Mouse (Mus musculus): ENCODE results near the gene Eps8l1.

Eps8l1 gene

GRCm38 (mm10) chr7:4511489-4512224 is 51.2 kb downstream of the Eps8l1 start:
- DNase-seq: no peak

- peak; percentile 42 for DNase-seq
Observed at GRCm38 (mm10) chr7:4513236-4513635, 52.8 kb downstream of the Eps8l1 start.

GRCm38 (mm10) chr7:4513829-4514712 is 53.6 kb downstream of the Eps8l1 start:
- no peak for DNase-seq

GRCm38 (mm10) chr7:4515853-4516252 is 55.4 kb downstream of the Eps8l1 start:
- DNase-seq: no peak

GRCm38 (mm10) chr7:4516332-4517050 is 56.0 kb downstream of the Eps8l1 start, which contains the start of gene Tnnt1:
Gene Tnnt1 (minus strand): TSS chr7:4516382.
- no peak for DNase-seq

- DNase-seq: no peak
Observed at GRCm38 (mm10) chr7:4518487-4518886, 58.0 kb downstream of the Eps8l1 start.

- DNase-seq: no peak
Observed at GRCm38 (mm10) chr7:4521231-4522003, 60.9 kb downstream of the Eps8l1 start.

GRCm38 (mm10) chr7:4522292-4522691 is 61.8 kb downstream of the Eps8l1 start:
- no peak for DNase-seq

- no peak for DNase-seq
Observed at GRCm38 (mm10) chr7:4523205-4524130, 63.0 kb downstream of the Eps8l1 start.

GRCm38 (mm10) chr7:4524212-4524922 is 63.9 kb downstream of the Eps8l1 start, which contains the start of gene Tnni3:
Gene Tnni3 (minus strand): TSS chr7:4524229.
- DNase-seq: peak; percentile 54

GRCm38 (mm10) chr7:4526341-4527301 is 66.1 kb downstream of the Eps8l1 start:
- peak; percentile 79 for DNase-seq

- no peak for DNase-seq
Observed at GRCm38 (mm10) chr7:4527302-4527689, 66.8 kb downstream of the Eps8l1 start.

Measured in kidney, postnatal 14 days (tissue).